ENCODE assay signal across 8 mouse cellular contexts in genomic region chr10:98913961-98914809, GRCm38 (mm10). TPM values are rescaled to one million over a fixed set of nuclear protein-coding genes. Genes with fewer than 3 reads are reported as not detected.
DNase-seq lines count a peak whose midpoint lies in the region; ATAC-seq and TF ChIP-seq lines count a peak whose summit lies in the region.

Gene Atp2b1 (plus strand): TSS chr10:98914406.

- peak; percentile 83 for DNase-seq in c-Kit-negative CD71-positive TER-119-positive erythroid progenitor cells, embryonic 14.5 days (ENCODE audit: low read depth, low spot score)
- peak; percentile 92 for DNase-seq in forebrain, embryonic 10.5 days (ENCODE audit: extremely low spot score, low spot score)
- peak; percentile 95 to 98 for DNase-seq in kidney, postnatal 25 days
- peak; percentile 89 to 91 (median 89) for DNase-seq in liver, embryonic 14.5 days (ENCODE audit: low read depth in 3 of 3, low spot score in 3 of 3)
- peak; percentile 95 for DNase-seq in neural tube, embryonic 11.5 days (ENCODE audit: low spot score)
- DNase-seq in stomach, postnatal 0 days (ENCODE audit: low spot score), result peak; percentile 97

- TF ChIP-seq CTCF in liver, embryonic 14.5 days (IDR thresholded peaks at IDR 0.05; ENCODE audit: low read depth), result peak; percentile 10; the same call in 1 of the 2 replicates
- peak; percentile 55 for TF ChIP-seq CTCF in stomach, postnatal 0 days (IDR thresholded peaks at IDR 0.05; ENCODE audit: low read depth)

- no peaks in the 10 kb centered on the region for H3K36me3 ChIP-seq in forebrain, embryonic 10.5 days (replicated peaks)
- H3K36me3 ChIP-seq in heart, embryonic 15.5 days, result no peaks in the 10 kb centered on the region
- no peaks in the 10 kb centered on the region for H3K36me3 ChIP-seq in liver, embryonic 14.5 days (replicated peaks; ENCODE audit: control insufficient read depth, insufficient read depth, low read depth)
- H3K36me3 ChIP-seq in neural tube, embryonic 11.5 days (ENCODE audit: control insufficient read depth, insufficient read depth, low read length), result no peaks in the 10 kb centered on the region
- H3K36me3 ChIP-seq in stomach, postnatal 0 days (ENCODE audit: control insufficient read depth, insufficient read depth, low read length), result no peaks in the 10 kb centered on the region

- H3K27me3 ChIP-seq in forebrain, embryonic 10.5 days (ENCODE audit: poor library complexity, severe bottlenecking), result peaks cover 6% of the 10 kb centered on the region; the same call in 1 of the 2 replicates
- H3K27me3 ChIP-seq in heart, embryonic 15.5 days, result no peaks in the 10 kb centered on the region
- H3K27me3 ChIP-seq in liver, embryonic 14.5 days (ENCODE audit: control insufficient read depth, insufficient read depth, low read length), result no peaks in the 10 kb centered on the region
- no peaks in the 10 kb centered on the region for H3K27me3 ChIP-seq in neural tube, embryonic 11.5 days (ENCODE audit: control insufficient read depth, insufficient read depth, low read length)
- H3K27me3 ChIP-seq in stomach, postnatal 0 days (ENCODE audit: control insufficient read depth, insufficient read depth, low read length), result no peaks in the 10 kb centered on the region

- peak; percentile 71 for ATAC-seq in CD4-positive, CD25-positive, alpha-beta regulatory T cell, adult 4 months
- ATAC-seq in heart, embryonic 15.5 days (replicated peaks; ENCODE audit: insufficient number of reproducible peaks, insufficient read depth, low FRiP score, low read depth), result peak; percentile 92
- peak; percentile 86 for ATAC-seq in liver, embryonic 14.5 days (ENCODE audit: insufficient read depth)
- ATAC-seq in neural tube, embryonic 11.5 days (ENCODE audit: insufficient read depth, low FRiP score, low TSS enrichment), result peak; percentile 91
- ATAC-seq in stomach, postnatal 0 days (ENCODE audit: low FRiP score, low TSS enrichment), result peak; percentile 97

- 0 out of 2 replicates have a peak, but pooled peaks have one; percentile 6 for TF ChIP-seq EP300 in liver, embryonic 14.5 days (IDR thresholded peaks at IDR 0.05; ENCODE audit: low read depth)
- TF ChIP-seq EP300 in stomach, postnatal 0 days (optimal IDR thresholded peaks at IDR 0.05), result no peak

- peak within 1 kb of the TSS; percentile 99 for H3K9ac ChIP-seq in heart, embryonic 15.5 days
- H3K9ac ChIP-seq in liver, embryonic 14.5 days (replicated peaks), result peak within 1 kb of the TSS; percentile 91
- H3K9ac ChIP-seq in neural tube, embryonic 11.5 days (ENCODE audit: low read length), result peak within 1 kb of the TSS; percentile 88
- peak within 1 kb of the TSS; percentile 93 for H3K9ac ChIP-seq in stomach, postnatal 0 days (ENCODE audit: low read length)

- under 1% methylated on average over 80 of the region's 120 CpGs for WGBS in forebrain, embryonic 10.5 days
- under 1% methylated on average over 77 of the region's 120 CpGs for WGBS in heart, embryonic 15.5 days
- WGBS in liver, embryonic 14.5 days (ENCODE audit: insufficient replicate concordance), result under 1% methylated on average over 98 of the region's 120 CpGs
- WGBS in neural tube, embryonic 11.5 days, result under 1% methylated on average over 92 of the region's 120 CpGs
- WGBS in stomach, postnatal 0 days, result under 1% methylated on average over 52 of the region's 120 CpGs

- H3K4me1 ChIP-seq in forebrain, embryonic 10.5 days, result peaks cover 23% of the 10 kb centered on the region
- peaks cover 16% of the 10 kb centered on the region for H3K4me1 ChIP-seq in heart, embryonic 15.5 days (replicated peaks)
- peaks cover 6 to 9% of the 10 kb centered on the region in 2 experiments for H3K4me1 ChIP-seq in liver, embryonic 14.5 days (replicated peaks; ENCODE audit: control insufficient read depth in 2 of 2, insufficient read depth in 2 of 2, low read length in 1 of 2)
- peaks cover 8% of the 10 kb centered on the region for H3K4me1 ChIP-seq in neural tube, embryonic 11.5 days (ENCODE audit: control insufficient read depth, insufficient read depth, low read length)
- H3K4me1 ChIP-seq in stomach, postnatal 0 days (replicated peaks; ENCODE audit: control insufficient read depth, insufficient read depth), result no peaks in the 10 kb centered on the region

- peak within 1 kb of the TSS; percentile 71 for H3K4me2 ChIP-seq in heart, embryonic 15.5 days
- H3K4me2 ChIP-seq in liver, embryonic 14.5 days (ENCODE audit: low read depth), result peak within 1 kb of the TSS; percentile 100
- H3K4me2 ChIP-seq in neural tube, embryonic 11.5 days (ENCODE audit: low read depth), result peak within 1 kb of the TSS; percentile 80
- peak within 1 kb of the TSS; percentile 82 for H3K4me2 ChIP-seq in stomach, postnatal 0 days (replicated peaks; ENCODE audit: low read depth)

- peak within 1 kb of the TSS; percentile 97 for H3K4me3 ChIP-seq in forebrain, embryonic 10.5 days
- H3K4me3 ChIP-seq in heart, embryonic 15.5 days, result peak within 1 kb of the TSS; percentile 99
- H3K4me3 ChIP-seq in liver, embryonic 14.5 days (ENCODE audit: insufficient read depth in 1 of 2, low read depth in 2 of 2, low read length in 2 of 2), result peak within 1 kb of the TSS; percentile 85
- peak within 1 kb of the TSS; percentile 99 for H3K4me3 ChIP-seq in neural tube, embryonic 11.5 days (ENCODE audit: low read depth, low read length)
- peak within 1 kb of the TSS; percentile 91 for H3K4me3 ChIP-seq in stomach, postnatal 0 days (ENCODE audit: low read depth, low read length)

- H3K27ac ChIP-seq in forebrain, embryonic 10.5 days, result peak within 1 kb of the TSS; percentile 97
- peak within 1 kb of the TSS; percentile 100 for H3K27ac ChIP-seq in heart, embryonic 15.5 days
- H3K27ac ChIP-seq in liver, embryonic 14.5 days, result peak within 1 kb of the TSS; percentile 82
- peak within 1 kb of the TSS; percentile 99 for H3K27ac ChIP-seq in neural tube, embryonic 11.5 days (ENCODE audit: low read depth, low read length)
- peak within 1 kb of the TSS; percentile 99 for H3K27ac ChIP-seq in stomach, postnatal 0 days (replicated peaks)

- no peaks in the 10 kb centered on the region for H3K9me3 ChIP-seq in forebrain, embryonic 10.5 days
- no peaks in the 10 kb centered on the region for H3K9me3 ChIP-seq in heart, embryonic 15.5 days (replicated peaks)
- no peaks in the 10 kb centered on the region for H3K9me3 ChIP-seq in liver, embryonic 14.5 days (ENCODE audit: control insufficient read depth, low read length)
- no peaks in the 10 kb centered on the region for H3K9me3 ChIP-seq in neural tube, embryonic 11.5 days (ENCODE audit: control insufficient read depth, low read length)
- no peaks in the 10 kb centered on the region for H3K9me3 ChIP-seq in stomach, postnatal 0 days (ENCODE audit: control insufficient read depth, low read length)

RNA-seq across cellular contexts. Expression of gene Atp2b1, which starts in this region (rescaled TPM):
- 100 to 1,000 TPM; 147 to 159 TPM for polyA plus RNA-seq in CD4-positive, CD25-positive, alpha-beta regulatory T cell, adult 4 months (2017; shearing (Covaris generic))
- polyA plus RNA-seq in forebrain, embryonic 10.5 days (2016; fragmentation: Nextera tagmentation; extraction: Ambion mirVana), result 89.8 and 90.5 TPM in 2 replicates
- 87.1 and 88.3 TPM in 2 replicates for polyA plus RNA-seq in heart, embryonic 15.5 days (2015; fragmentation: Nextera tagmentation; extraction: Ambion mirVana)
- 5.2 and 7.4 TPM in 2 replicates for polyA plus RNA-seq in liver, embryonic 14.5 days (2012; rRNA removed)
- polyA plus RNA-seq in liver, embryonic 14.5 days (2014; fragmentation: Nextera tagmentation; extraction: Ambion mirVana), result 27.6 and 29.0 TPM in 2 replicates
- 131 and 132 TPM in 2 replicates for polyA plus RNA-seq in neural tube, embryonic 11.5 days (2014; fragmentation: Nextera tagmentation; extraction: Ambion mirVana)
- 84.4 and 99.6 TPM in 2 replicates for polyA plus RNA-seq in stomach, postnatal 0 days (2015; fragmentation: Nextera tagmentation; extraction: Ambion mirVana)

Comparison
In these comparisons a context has a peak if more than half of its experiments do, and no peak if none do; other contexts are left out.
1. Peak in every context shown above with its lines: DNase-seq, ATAC-seq, H3K4me3 ChIP-seq and H3K27ac ChIP-seq.